Mouse (Mus musculus): Measurements from ENCODE around the gene Krt71. TPM values are rescaled to one million over a fixed set of nuclear protein-coding genes. Genes with fewer than 3 reads are reported as not detected.
A peak's percentile ranks its signal among the peaks of the same experiment; 100 is the strongest.

Krt71 gene
- polyA plus RNA-seq (2014; fragmentation: Nextera tagmentation; extraction: Ambion mirVana) = 0.52 and 0.54 TPM in 2 replicates

DNA sequence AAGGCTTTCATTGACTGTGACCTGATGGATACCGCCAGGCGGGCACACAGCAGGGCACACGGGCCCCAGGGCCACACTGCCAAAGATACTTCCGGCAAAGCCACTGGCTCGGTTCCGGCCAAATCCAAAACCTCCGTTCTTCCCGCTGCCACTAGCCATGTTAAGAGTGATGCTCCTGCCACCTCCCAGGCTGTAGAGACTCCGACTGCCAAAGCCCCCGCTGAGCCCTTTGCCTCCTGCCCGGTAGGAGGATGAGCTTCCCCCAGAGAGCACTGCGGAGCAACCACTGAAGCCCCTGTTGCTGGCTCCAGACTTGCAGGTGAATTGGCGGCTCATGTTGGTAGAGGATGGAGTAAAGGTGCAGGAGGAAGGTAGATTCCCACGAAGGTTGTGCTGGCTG is at the start of gene Krt71:
Gene Krt71 (minus strand): TSS at position 399 of the 400 bp plus-strand sequence.
- no peaks in the 10 kb centered on the region for H3K4me1 ChIP-seq (replicated peaks; ENCODE audit: control insufficient read depth, insufficient read depth, low read length)
- no peaks in the 10 kb centered on the region for H3K36me3 ChIP-seq (replicated peaks; ENCODE audit: control insufficient read depth, insufficient read depth)
- WGBS = 61% methylated on average over 14 of the region's 14 CpGs
- H3K9me3 ChIP-seq (ENCODE audit: control insufficient read depth, low read length) = no peaks in the 10 kb centered on the region
- no peaks in the 10 kb centered on the region for H3K27me3 ChIP-seq (ENCODE audit: control insufficient read depth, insufficient read depth, low read length)
- H3K27ac ChIP-seq = no peak within 1 kb of the TSS
- no peak within 1 kb of the TSS for H3K4me2 ChIP-seq (replicated peaks)
- no peak for DNase-seq (ENCODE audit: low spot score)
- no peak within 1 kb of the TSS for H3K4me3 ChIP-seq (replicated peaks; ENCODE audit: low read length)
- no peak within 1 kb of the TSS for H3K9ac ChIP-seq
- ATAC-seq (ENCODE audit: low FRiP score) = no peak

GRCm38 (mm10) chr15:101790867-101791266 is 48.0 kb upstream of the Krt71 start:
- Histone ChIP-seq H3K27ac (no peak overlapping the region; the same call in 1 of the 2 replicates), H3K27me3 (ENCODE audit: control insufficient read depth, insufficient read depth, low read length) (no peaks in the 10 kb centered on the region), H3K4me3 (replicated peaks; ENCODE audit: low read length) (no peak overlapping the region), H3K9ac (no peak overlapping the region), H3K9me3 (ENCODE audit: control insufficient read depth, low read length) (no peaks in the 10 kb centered on the region), H3K36me3 (replicated peaks; ENCODE audit: control insufficient read depth, insufficient read depth) (no peaks in the 10 kb centered on the region), H3K4me2 (replicated peaks) (no peak overlapping the region), H3K4me1 (replicated peaks; ENCODE audit: control insufficient read depth, insufficient read depth, low read length) (peaks cover 12% of the 10 kb centered on the region; the same call in 1 of the 2 replicates)
- ATAC-seq (ENCODE audit: low FRiP score) = no peak
- DNase-seq (ENCODE audit: low spot score) = no peak
- WGBS = 18% methylated on average over 3 of the region's 3 CpGs

DNA sequence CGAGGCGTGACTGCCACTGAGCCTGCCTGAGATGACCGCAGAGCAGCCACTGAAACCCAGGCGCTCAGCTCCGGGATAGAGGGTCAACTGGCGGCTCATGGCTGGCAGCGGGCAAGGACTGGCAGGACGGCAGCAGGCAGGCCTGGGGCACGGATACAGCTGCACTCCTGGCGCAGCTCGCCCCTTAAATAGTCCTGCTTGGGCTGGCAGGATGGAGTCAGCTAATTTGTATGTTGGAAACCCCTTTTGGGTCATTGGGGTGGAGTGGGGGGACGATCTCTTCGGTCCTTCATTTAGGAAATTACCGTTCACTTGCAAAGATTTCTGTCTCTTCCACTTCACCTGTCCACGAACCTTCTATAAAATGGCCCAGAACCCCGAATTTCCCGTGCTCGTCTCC is 43.5 kb upstream of the Krt71 start, which contains the start of gene Krt72:
Gene Krt72 (minus strand): TSS at position 101 of the 400 bp plus-strand sequence.
- no peaks in the 10 kb centered on the region for H3K9me3 ChIP-seq (ENCODE audit: control insufficient read depth, low read length)
- DNase-seq (ENCODE audit: low spot score) (no peak), ATAC-seq (ENCODE audit: low FRiP score) (no peak)
- H3K27me3 ChIP-seq (ENCODE audit: control insufficient read depth, insufficient read depth, low read length) = no peaks in the 10 kb centered on the region
- H3K36me3 ChIP-seq (replicated peaks; ENCODE audit: control insufficient read depth, insufficient read depth) = no peaks in the 10 kb centered on the region
- H3K27ac ChIP-seq = no peak within 1 kb of the TSS
- WGBS = 94% methylated on average over 18 of the region's 18 CpGs
- H3K9ac ChIP-seq = no peak within 1 kb of the TSS
- H3K4me1 ChIP-seq (replicated peaks; ENCODE audit: control insufficient read depth, insufficient read depth, low read length) = peaks cover 11% of the 10 kb centered on the region; the same call in 1 of the 2 replicates
- H3K4me3 ChIP-seq (replicated peaks; ENCODE audit: low read length) = no peak within 1 kb of the TSS
- no peak within 1 kb of the TSS for H3K4me2 ChIP-seq (replicated peaks)

GRCm38 (mm10) chr15:101773420-101773819 is 30.5 kb upstream of the Krt71 start:
- Histone ChIP-seq H3K9ac (no peak overlapping the region), H3K27me3 (ENCODE audit: control insufficient read depth, insufficient read depth, low read length) (no peaks in the 10 kb centered on the region), H3K9me3 (ENCODE audit: control insufficient read depth, low read length) (no peaks in the 10 kb centered on the region), H3K27ac (no peak overlapping the region), H3K4me1 (replicated peaks; ENCODE audit: control insufficient read depth, insufficient read depth, low read length) (no peaks in the 10 kb centered on the region), H3K36me3 (replicated peaks; ENCODE audit: control insufficient read depth, insufficient read depth) (no peaks in the 10 kb centered on the region), H3K4me2 (replicated peaks) (no peak overlapping the region), H3K4me3 (replicated peaks; ENCODE audit: low read length) (no peak overlapping the region)
- DNase-seq (ENCODE audit: low spot score) = no peak
- 83% methylated on average over 10 of the region's 10 CpGs for WGBS
- ATAC-seq (ENCODE audit: low FRiP score) = no peak

DNA sequence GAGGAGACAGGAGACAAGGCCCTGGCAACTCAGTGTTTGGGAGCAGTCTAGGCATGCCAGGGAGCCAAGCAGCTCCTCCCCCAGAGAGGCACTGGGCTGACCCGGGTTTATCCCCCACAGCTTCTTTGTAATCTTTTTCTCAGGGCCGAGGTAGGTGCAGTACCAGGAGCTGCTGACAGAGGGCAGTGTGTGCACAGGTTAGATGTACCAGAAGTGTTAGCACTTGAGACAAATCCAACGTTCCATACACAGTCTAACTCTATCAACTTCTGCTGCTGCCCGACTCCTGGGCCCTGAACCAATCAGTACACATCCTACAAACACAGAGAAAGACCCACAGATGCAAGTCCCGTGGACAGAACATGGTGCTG is 29.8 kb upstream of the Krt71 start:
- peak; percentile 97 for DNase-seq (ENCODE audit: low spot score)
- Histone ChIP-seq H3K4me3 (replicated peaks; ENCODE audit: low read length) (no peak overlapping the region), H3K4me2 (replicated peaks) (no peak overlapping the region), H3K9ac (no peak overlapping the region), H3K27me3 (ENCODE audit: control insufficient read depth, insufficient read depth, low read length) (no peaks in the 10 kb centered on the region), H3K4me1 (replicated peaks; ENCODE audit: control insufficient read depth, insufficient read depth, low read length) (no peaks in the 10 kb centered on the region), H3K27ac (no peak overlapping the region), H3K36me3 (replicated peaks; ENCODE audit: control insufficient read depth, insufficient read depth) (no peaks in the 10 kb centered on the region), H3K9me3 (ENCODE audit: control insufficient read depth, low read length) (no peaks in the 10 kb centered on the region)
- peak; percentile 64; the same call in 1 of the 2 replicates for ATAC-seq (ENCODE audit: low FRiP score)
- WGBS = 11% methylated on average over 5 of the region's 5 CpGs

DNA sequence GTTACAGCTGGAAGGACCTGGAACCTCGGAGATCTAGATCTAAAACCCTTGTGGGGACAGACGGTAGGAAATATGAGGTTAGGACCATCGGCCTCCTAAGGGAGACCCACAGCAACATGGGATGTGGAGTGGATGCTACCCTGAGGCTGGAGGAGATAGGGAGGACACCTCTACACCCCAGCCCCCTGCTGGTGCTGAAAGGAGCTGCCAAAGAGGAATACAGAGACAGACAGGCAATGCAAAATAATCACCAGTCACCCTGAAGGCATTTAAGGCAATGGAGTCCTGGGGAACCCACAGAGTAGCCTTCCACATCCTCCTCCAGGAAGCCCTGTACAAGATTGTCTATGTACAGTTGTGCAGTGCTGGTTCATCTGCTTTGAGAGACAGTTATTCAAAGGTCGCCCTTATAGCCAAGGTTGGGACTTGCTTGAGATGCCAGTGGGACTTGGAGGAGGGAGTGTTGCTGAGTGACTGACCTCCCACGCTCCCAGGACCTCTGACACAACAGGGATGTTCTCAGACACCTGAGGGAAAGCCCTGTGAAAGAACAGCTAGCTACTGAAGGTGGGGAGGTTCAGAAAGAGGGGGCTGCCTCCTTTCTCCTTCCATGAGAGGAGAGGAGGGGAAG is 29.3 kb upstream of the Krt71 start:
- no peak overlapping the region for H3K9ac ChIP-seq

GRCm38 (mm10) chr15:101770226-101770625 is 27.3 kb upstream of the Krt71 start:
- Histone ChIP-seq H3K9ac (no peak overlapping the region), H3K9me3 (ENCODE audit: control insufficient read depth, low read length) (no peaks in the 10 kb centered on the region), H3K36me3 (replicated peaks; ENCODE audit: control insufficient read depth, insufficient read depth) (no peaks in the 10 kb centered on the region), H3K4me1 (replicated peaks; ENCODE audit: control insufficient read depth, insufficient read depth, low read length) (no peaks in the 10 kb centered on the region), H3K27me3 (ENCODE audit: control insufficient read depth, insufficient read depth, low read length) (no peaks in the 10 kb centered on the region), H3K27ac (no peak overlapping the region), H3K4me2 (replicated peaks) (no peak overlapping the region), H3K4me3 (replicated peaks; ENCODE audit: low read length) (no peak overlapping the region)
- DNase-seq (ENCODE audit: low spot score) (no peak), ATAC-seq (ENCODE audit: low FRiP score) (no peak)
- 61% methylated on average over 8 of the region's 8 CpGs for WGBS

More for the DNA sequence above, 29.3 kb upstream of the Krt71 start:
- Histone ChIP-seq H3K36me3 (replicated peaks; ENCODE audit: control insufficient read depth, insufficient read depth) (no peaks in the 10 kb centered on the region), H3K4me2 (replicated peaks) (no peak overlapping the region), H3K27me3 (ENCODE audit: control insufficient read depth, insufficient read depth, low read length) (no peaks in the 10 kb centered on the region), H3K9me3 (ENCODE audit: control insufficient read depth, low read length) (no peaks in the 10 kb centered on the region), H3K27ac (no peak overlapping the region), H3K4me3 (replicated peaks; ENCODE audit: low read length) (no peak overlapping the region), H3K4me1 (replicated peaks; ENCODE audit: control insufficient read depth, insufficient read depth, low read length) (no peaks in the 10 kb centered on the region)
- WGBS = 77% methylated on average over 5 of the region's 5 CpGs
- ATAC-seq (ENCODE audit: low FRiP score) (peak; percentile 11; the same call in 1 of the 2 replicates), DNase-seq (ENCODE audit: low spot score) (no peak)

DNA sequence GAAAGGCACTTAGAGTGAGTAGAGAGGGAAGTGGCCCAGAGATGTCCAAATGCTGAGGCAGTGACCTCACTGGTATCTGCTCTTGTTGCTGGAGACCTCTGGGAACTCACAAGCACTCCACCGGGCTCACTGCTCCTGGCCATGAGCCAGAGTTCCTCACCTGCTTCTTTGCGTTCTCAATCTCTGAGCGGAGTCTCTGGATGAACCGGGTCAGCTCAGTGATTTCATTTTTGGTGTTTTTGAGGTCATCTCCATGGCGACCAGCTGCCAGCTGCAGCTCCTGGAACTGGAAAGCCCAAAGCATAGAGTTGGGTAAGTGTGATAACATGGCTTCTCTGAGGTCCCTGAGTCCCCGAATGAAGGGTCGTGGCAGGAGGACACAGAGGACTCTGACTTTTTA is 5.1 kb downstream of the Krt71 start:
- no peak for ATAC-seq (ENCODE audit: low FRiP score)
- WGBS = 62% methylated on average over 7 of the region's 7 CpGs

DNA sequence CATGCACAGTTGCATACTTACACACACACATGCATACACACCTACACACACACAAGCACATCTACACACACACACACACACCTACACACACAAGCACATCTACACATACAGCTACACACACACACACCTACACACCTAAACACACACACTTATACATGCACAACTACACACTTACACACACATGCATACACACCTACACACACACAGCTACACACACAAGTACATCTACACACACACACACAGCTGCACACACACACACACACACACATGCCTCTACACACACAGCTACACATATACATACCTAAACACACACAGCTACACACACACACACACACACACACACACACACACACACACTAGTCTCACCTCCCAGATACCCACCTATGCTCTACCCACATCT is 12.3 kb downstream of the Krt71 start:
- no peak overlapping the region for H3K27ac ChIP-seq
- H3K4me3 ChIP-seq (replicated peaks; ENCODE audit: low read length) = no peak overlapping the region
- DNase-seq (ENCODE audit: low spot score) (no peak), ATAC-seq (ENCODE audit: low FRiP score) (no peak)
- H3K4me1 ChIP-seq (replicated peaks; ENCODE audit: control insufficient read depth, insufficient read depth, low read length) = no peaks in the 10 kb centered on the region
- H3K27me3 ChIP-seq (ENCODE audit: control insufficient read depth, insufficient read depth, low read length) = no peaks in the 10 kb centered on the region
- no peak overlapping the region for H3K9ac ChIP-seq
- no peaks in the 10 kb centered on the region for H3K36me3 ChIP-seq (replicated peaks; ENCODE audit: control insufficient read depth, insufficient read depth)
- H3K9me3 ChIP-seq (ENCODE audit: control insufficient read depth, low read length) = no peaks in the 10 kb centered on the region
- H3K4me2 ChIP-seq (replicated peaks) = no peak overlapping the region

More for the DNA sequence above, 5.1 kb downstream of the Krt71 start:
- H3K9ac ChIP-seq = no peak overlapping the region
- H3K36me3 ChIP-seq (replicated peaks; ENCODE audit: control insufficient read depth, insufficient read depth) = no peaks in the 10 kb centered on the region
- no peak overlapping the region for H3K4me3 ChIP-seq (replicated peaks; ENCODE audit: low read length)
- H3K4me1 ChIP-seq (replicated peaks; ENCODE audit: control insufficient read depth, insufficient read depth, low read length) = no peaks in the 10 kb centered on the region
- no peaks in the 10 kb centered on the region for H3K9me3 ChIP-seq (ENCODE audit: control insufficient read depth, low read length)
- no peaks in the 10 kb centered on the region for H3K27me3 ChIP-seq (ENCODE audit: control insufficient read depth, insufficient read depth, low read length)
- H3K4me2 ChIP-seq (replicated peaks) = no peak overlapping the region
- no peak for DNase-seq (ENCODE audit: low spot score)
- no peak overlapping the region for H3K27ac ChIP-seq

DNA sequence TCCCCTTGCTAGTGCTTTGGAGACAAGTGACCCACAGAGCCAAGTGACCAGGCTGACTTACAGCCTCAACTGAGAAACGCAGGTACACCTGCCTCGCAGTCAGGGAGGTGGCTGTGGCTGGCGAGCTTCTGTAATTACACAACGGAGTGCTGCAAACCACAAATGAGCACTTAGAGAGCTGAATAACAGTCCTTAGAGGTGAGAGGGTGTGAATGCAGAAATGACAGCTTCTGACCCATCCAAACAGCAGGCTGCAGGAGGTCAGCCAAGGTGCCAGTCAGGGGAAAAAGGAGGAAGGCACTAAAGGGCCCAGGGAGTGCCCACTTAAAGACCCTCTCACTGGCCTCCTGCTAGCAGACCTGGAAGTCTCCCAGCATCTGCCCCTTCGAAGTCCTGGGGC is 18.2 kb downstream of the Krt71 start:
- no peak for DNase-seq (ENCODE audit: low spot score)
- Histone ChIP-seq H3K9ac (no peak overlapping the region), H3K36me3 (replicated peaks; ENCODE audit: control insufficient read depth, insufficient read depth) (no peaks in the 10 kb centered on the region), H3K9me3 (ENCODE audit: control insufficient read depth, low read length) (no peaks in the 10 kb centered on the region), H3K27ac (no peak overlapping the region), H3K4me3 (replicated peaks; ENCODE audit: low read length) (no peak overlapping the region), H3K4me1 (replicated peaks; ENCODE audit: control insufficient read depth, insufficient read depth, low read length) (no peaks in the 10 kb centered on the region), H3K4me2 (replicated peaks) (no peak overlapping the region), H3K27me3 (ENCODE audit: control insufficient read depth, insufficient read depth, low read length) (no peaks in the 10 kb centered on the region)
- 75% methylated on average over 5 of the region's 5 CpGs for WGBS
- ATAC-seq (ENCODE audit: low FRiP score) = no peak

Data from hindbrain, embryonic 14.5 days (tissue).